Mouse (Mus musculus): ENCODE data around the gene Gpbp1l1.

Gpbp1l1 gene

GRCm38 (mm10) chr4:116557306-116558121, at the start of gene Gpbp1l1:
TSS of gene Gpbp1l1 (plus strand) at chr4:116557658.
- DNase-seq (ENCODE audit: low spot score in 2 of 2): peak; percentile 94 to 96

GRCm38 (mm10) chr4:116531109-116531508, 26.3 kb upstream of the Gpbp1l1 start:
- DNase-seq (ENCODE audit: low spot score in 2 of 2): no peak

GRCm38 (mm10) chr4:116536351-116536750, 21.1 kb upstream of the Gpbp1l1 start:
- DNase-seq (ENCODE audit: low spot score in 2 of 2): no peak

GRCm38 (mm10) chr4:116537737-116538136, 19.7 kb upstream of the Gpbp1l1 start:
- DNase-seq (ENCODE audit: low spot score in 2 of 2): no peak

GRCm38 (mm10) chr4:116550432-116550831, 7.0 kb upstream of the Gpbp1l1 start:
- DNase-seq (ENCODE audit: low spot score in 2 of 2): no peak

GRCm38 (mm10) chr4:116553035-116553434, 4.4 kb upstream of the Gpbp1l1 start:
- no peak for DNase-seq (ENCODE audit: low spot score in 2 of 2)

GRCm38 (mm10) chr4:116555413-116556300, 1.8 kb upstream of the Gpbp1l1 start, which contains the start of gene Tmem69:
TSS of gene Tmem69 (minus strand) at chr4:116555936.
- DNase-seq (ENCODE audit: low spot score in 2 of 2): peak; percentile 64 to 69

- peak; percentile 87 to 88 for DNase-seq (ENCODE audit: low spot score in 2 of 2)
Observed at GRCm38 (mm10) chr4:116556561-116557305, 725 bp upstream of the Gpbp1l1 start.

- DNase-seq (ENCODE audit: low spot score in 2 of 2): no peak
Observed at GRCm38 (mm10) chr4:116558151-116558882, 859 bp downstream of the Gpbp1l1 start.

GRCm38 (mm10) chr4:116595793-116596192, 38.3 kb downstream of the Gpbp1l1 start:
- no peak for DNase-seq (ENCODE audit: low spot score in 2 of 2)

GRCm38 (mm10) chr4:116596379-116596778, 38.9 kb downstream of the Gpbp1l1 start, which contains the start of gene Ccdc17:
TSS of gene Ccdc17 (plus strand) at chr4:116596654.
- no peak for DNase-seq (ENCODE audit: low spot score in 2 of 2)

- peak; percentile 73 to 82 for DNase-seq (ENCODE audit: low spot score in 2 of 2)
Observed at GRCm38 (mm10) chr4:116596978-116597881, 39.8 kb downstream of the Gpbp1l1 start.

GRCm38 (mm10) chr4:116612621-116613020, 55.2 kb downstream of the Gpbp1l1 start:
- DNase-seq (ENCODE audit: low spot score in 2 of 2): no peak

- no peak for DNase-seq (ENCODE audit: low spot score in 2 of 2)
Observed at GRCm38 (mm10) chr4:116615237-116615636, 57.8 kb downstream of the Gpbp1l1 start.

- DNase-seq (ENCODE audit: low spot score in 2 of 2): no peak
Observed at GRCm38 (mm10) chr4:116624831-116625230, 67.4 kb downstream of the Gpbp1l1 start.

GRCm38 (mm10) chr4:116626658-116627358, 69.3 kb downstream of the Gpbp1l1 start:
- DNase-seq (ENCODE audit: low spot score in 2 of 2): peak; percentile 13 to 48

- peak; percentile 79 to 82 for DNase-seq (ENCODE audit: low spot score in 2 of 2)
Observed at GRCm38 (mm10) chr4:116627359-116627716, 69.9 kb downstream of the Gpbp1l1 start.

- peak; percentile 57 to 72 for DNase-seq (ENCODE audit: low spot score in 2 of 2)
Observed at GRCm38 (mm10) chr4:116627722-116628662, 70.5 kb downstream of the Gpbp1l1 start, which contains the start of gene Nasp. TSS of gene Nasp (minus strand) at chr4:116627941.
